Mouse (Mus musculus) CH12.LX (cell line): ENCODE results near the gene Cask. TPM values are rescaled to one million over a fixed set of nuclear protein-coding genes. Genes with fewer than 3 reads are reported as not detected.

Experiments
- DNase-seq: peaks from one replicate; pipeline ENCODE4 v3.0.0-alpha.2; 2013; ENCODE audit errors: extremely low read depth
- H3K27ac ChIP-seq: 2 replicates; pipeline ENCODE4 v1.5.1; 2012; ENCODE audit warnings: low read depth, mild to moderate bottlenecking, control low read depth, moderate library complexity; ENCODE audit not compliant: insufficient read depth
- H3K27me3 ChIP-seq: replicated peaks from 2 replicates; pipeline ENCODE3; 2012; ENCODE audit warnings: inconsistent platforms
- H3K36me3 ChIP-seq, 2 experiments: replicated peaks in 1 of 2; 2 replicates each; pipeline versions ENCODE3 to v1.6.1; 2012; ENCODE audit warnings: inconsistent platforms in 1 of 2, low read length in 1 of 2, mild to moderate bottlenecking in 1 of 2, mixed read lengths in 1 of 2, moderate library complexity in 1 of 2; ENCODE audit not compliant: control insufficient read depth in 1 of 2, insufficient read depth in 1 of 2
- H3K4me1 ChIP-seq, 2 experiments: 2 replicates each; pipeline ENCODE4 v1.6.1; 2012; ENCODE audit warnings: inconsistent platforms in 1 of 2, moderate library complexity in 1 of 2; ENCODE audit not compliant: insufficient read depth in 2 of 2, control insufficient read depth in 1 of 2
- H3K4me2 ChIP-seq: 2 replicates; pipeline ENCODE4 v1.6.1; 2012; ENCODE audit warnings: low read depth, mild to moderate bottlenecking, control low read depth; ENCODE audit not compliant: poor library complexity, insufficient read depth, severe bottlenecking
- H3K4me3 ChIP-seq, 3 experiments: fragments of 150-350 bp in 1 of 3; sonication (generic) in 1 of 3; replicated peaks in 1 of 3; 2 replicates each; pipeline versions ENCODE3 to v1.5.1; 2011 to 2012; ENCODE audit warnings: low read depth in 2 of 3, low read length in 2 of 3, mild to moderate bottlenecking in 2 of 3, moderate library complexity in 2 of 3, control low read depth in 1 of 3, improper control_type of control experiment in 1 of 3, inconsistent platforms in 1 of 3, mixed read lengths in 1 of 3; ENCODE audit not compliant: poor library complexity in 1 of 3
- H3K79me2 ChIP-seq: replicated peaks from 2 replicates; pipeline ENCODE4 v1.6.1; 2012; ENCODE audit warnings: mild to moderate bottlenecking, moderate library complexity; ENCODE audit not compliant: control insufficient read depth, poor library complexity, insufficient read depth, severe bottlenecking; ENCODE audit errors: extremely low read depth
- H3K9ac ChIP-seq: 2 replicates; pipeline ENCODE4 v1.6.1; 2012; ENCODE audit warnings: low read depth, mild to moderate bottlenecking, control low read depth, moderate library complexity; ENCODE audit not compliant: insufficient read depth
- H3K9me3 ChIP-seq: replicated peaks from 2 replicates; pipeline ENCODE3; 2012; ENCODE audit warnings: low read length, inconsistent platforms, mixed read lengths
- BHLHE40 ChIP-seq: IDR thresholded peaks from 2 replicates; pipeline ENCODE4 v1.6.1; 2011; ENCODE audit warnings: mild to moderate bottlenecking, low read depth, low read length, improper control_type of control experiment
- CHD2 ChIP-seq: IDR thresholded peaks from 2 replicates; pipeline ENCODE4 v1.6.1; 2011; ENCODE audit warnings: low read length, improper control_type of control experiment
- CTCF ChIP-seq, 2 experiments: IDR thresholded peaks in 1 of 2; conservative IDR thresholded peaks in 1 of 2; 2 replicates each; pipeline ENCODE4 v1.5.1; 2011 to 2012; ENCODE audit warnings: low read depth in 2 of 2, low read length in 2 of 2, improper control_type of control experiment in 1 of 2, inconsistent platforms in 1 of 2, mild to moderate bottlenecking in 1 of 2, moderate library complexity in 1 of 2
- ELF1 ChIP-seq: IDR thresholded peaks from 2 replicates; pipeline ENCODE4 v1.6.1; 2014; ENCODE audit warnings: low read depth, mild to moderate bottlenecking, inconsistent platforms, low read length, improper control_type of control experiment
- EP300 ChIP-seq: IDR thresholded peaks from 2 replicates; pipeline ENCODE4 v1.6.1; 2011; ENCODE audit warnings: low read length, improper control_type of control experiment
- IRF4 ChIP-seq: IDR thresholded peaks from 2 replicates; pipeline ENCODE4 v1.6.1; 2014; ENCODE audit warnings: low read depth, mild to moderate bottlenecking, inconsistent platforms, low read length, improper control_type of control experiment
- MAFK ChIP-seq: IDR thresholded peaks from 2 replicates; pipeline ENCODE4 v1.6.1; 2011; ENCODE audit warnings: low read length, improper control_type of control experiment; ENCODE audit not compliant: insufficient replicate concordance
- MAX ChIP-seq: IDR thresholded peaks from 2 replicates; pipeline ENCODE4 v1.6.1; 2011; ENCODE audit warnings: low read length, improper control_type of control experiment
- MAZ ChIP-seq: IDR thresholded peaks from 2 replicates; pipeline ENCODE4 v1.6.1; 2012; ENCODE audit warnings: low read depth, mild to moderate bottlenecking, inconsistent platforms, low read length, improper control_type of control experiment, moderate library complexity
- MXI1 ChIP-seq: IDR thresholded peaks from 2 replicates; pipeline ENCODE4 v1.6.1; 2011; ENCODE audit warnings: mild to moderate bottlenecking, low read depth, low read length, improper control_type of control experiment
- NELFE ChIP-seq: IDR thresholded peaks from 2 replicates; pipeline ENCODE4 v1.6.1; 2011; ENCODE audit warnings: low read depth, low read length, improper control_type of control experiment
- NRF1 ChIP-seq: IDR thresholded peaks from 2 replicates; pipeline ENCODE4 v1.6.1; 2014; ENCODE audit warnings: low read depth, mild to moderate bottlenecking, inconsistent platforms, low read length, improper control_type of control experiment, moderate library complexity
- PAX5 ChIP-seq: IDR thresholded peaks from 2 replicates; pipeline ENCODE4 v1.6.1; 2012; ENCODE audit warnings: low read length, inconsistent platforms, mixed read lengths
- POLR2A ChIP-seq: IDR thresholded peaks from 2 replicates; pipeline ENCODE4 v1.6.1; 2011; ENCODE audit warnings: low read depth, mild to moderate bottlenecking, improper control_type of control experiment, low read length
- RAD21 ChIP-seq: IDR thresholded peaks from 2 replicates; pipeline ENCODE4 v1.6.1; 2011; ENCODE audit warnings: low read depth, mild to moderate bottlenecking, low read length, improper control_type of control experiment, moderate library complexity
- RCOR1 ChIP-seq: conservative IDR thresholded peaks from 2 replicates; pipeline ENCODE4 v1.6.1; 2012; ENCODE audit warnings: low read depth, mild to moderate bottlenecking, inconsistent platforms, low read length, improper control_type of control experiment
- SMC3 ChIP-seq: IDR thresholded peaks from 2 replicates; pipeline ENCODE4 v1.6.1; 2011; ENCODE audit warnings: low read depth, low read length, improper control_type of control experiment
- TBP ChIP-seq: conservative IDR thresholded peaks from 2 replicates; pipeline ENCODE4 v1.6.1; 2011; ENCODE audit warnings: low read depth, low read length, improper control_type of control experiment
- USF1 ChIP-seq: IDR thresholded peaks from 2 replicates; pipeline ENCODE4 v1.6.1; 2014; ENCODE audit warnings: low read depth, mild to moderate bottlenecking, inconsistent platforms, low read length, improper control_type of control experiment
- USF2 ChIP-seq: conservative IDR thresholded peaks from 2 replicates; pipeline ENCODE4 v1.6.1; 2011; ENCODE audit warnings: low read depth, low read length, improper control_type of control experiment
- ZC3H11A ChIP-seq: IDR thresholded peaks from 2 replicates; pipeline ENCODE4 v1.6.1; 2012; ENCODE audit warnings: low read depth, mild to moderate bottlenecking, inconsistent platforms, low read length, improper control_type of control experiment
- ZKSCAN1 ChIP-seq: IDR thresholded peaks from 2 replicates; pipeline ENCODE4 v1.6.1; 2012; ENCODE audit warnings: low read depth, inconsistent platforms, low read length, improper control_type of control experiment, borderline replicate concordance
- ZMIZ1 ChIP-seq: IDR thresholded peaks from 2 replicates; pipeline ENCODE4 v1.6.1; 2012; ENCODE audit warnings: low read depth, mild to moderate bottlenecking, inconsistent platforms, low read length, improper control_type of control experiment
- ZNF384 ChIP-seq: IDR thresholded peaks from 2 replicates; pipeline ENCODE4 v1.6.1; 2012; ENCODE audit warnings: low read depth, low read length, improper control_type of control experiment, inconsistent platforms
- dilution Hi-C: fragments of 300-500 bp; cut with MboI; formaldehyde crosslinking; loops from 2 replicates; pipeline ENCODE4 v1.14.3; 2020; ENCODE audit warnings: low sequenced_read_pairs; ENCODE audit not compliant: extremely low pct_unique_long_range_greater_than_20kb, extremely low pct_ligation_motif_present
- in situ Hi-C: fragments of 300-500 bp; cut with MboI; formaldehyde crosslinking; loops from 3 replicates; pipeline ENCODE4 v1.14.3; 2019; ENCODE audit warnings: low sequenced_read_pairs, low pct_ligation_motif_present, low pct_unique_long_range_greater_than_20kb, mixed read lengths
- polyA plus RNA-seq: library from polyadenylated mRNA; unstranded; fragments of >175 nt; gene quantifications from 2 replicates; pipeline ENCODE4 v1.2.1, GENCODE M21; 2012; ENCODE audit warnings: low read depth; ENCODE audit not compliant: insufficient read length
- total RNA-seq, 2 experiments: library from RNA; depleted of rRNA; stranded (reverse); fragments of 300-350 nt in 1 of 2; fragments of >200 nt in 1 of 2; gene quantifications; 2 replicates each; pipeline ENCODE4 v1.2.3; 2012 to 2014

The Cask gene
- total and polyA plus RNA-seq, 3 experiments, result 0.40 to 5.0 (median 0.49) TPM

DNA sequence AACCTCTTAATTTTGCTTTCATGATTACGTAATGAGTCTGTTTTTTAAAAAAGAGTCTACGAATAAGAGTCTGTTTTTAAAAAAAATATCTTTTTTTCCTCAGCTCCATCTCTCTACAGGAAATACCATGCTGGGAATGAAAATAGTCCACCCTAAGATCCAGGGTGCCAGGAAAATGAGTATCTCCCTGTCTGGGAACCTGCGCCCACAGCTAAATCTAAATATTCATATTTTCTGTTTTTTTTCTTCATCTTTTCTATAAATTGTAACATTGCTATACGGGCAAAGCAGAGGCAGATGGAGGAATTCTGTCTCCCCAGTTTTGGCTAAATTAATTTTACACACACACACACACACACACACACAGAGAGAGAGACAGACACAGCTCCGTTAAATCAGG is 337.3 kb downstream of the Cask start:
- peaks cover 3 to 41% of the 10 kb centered on the region in 2 experiments; a peak in 2 of 4 replicates for H3K4me1 ChIP-seq
- in situ Hi-C loops, result loop anchor here (5.0 kb wide), 1 partner anchor 47 kb away; the partner anchor contains the start of gene Nyx

DNA sequence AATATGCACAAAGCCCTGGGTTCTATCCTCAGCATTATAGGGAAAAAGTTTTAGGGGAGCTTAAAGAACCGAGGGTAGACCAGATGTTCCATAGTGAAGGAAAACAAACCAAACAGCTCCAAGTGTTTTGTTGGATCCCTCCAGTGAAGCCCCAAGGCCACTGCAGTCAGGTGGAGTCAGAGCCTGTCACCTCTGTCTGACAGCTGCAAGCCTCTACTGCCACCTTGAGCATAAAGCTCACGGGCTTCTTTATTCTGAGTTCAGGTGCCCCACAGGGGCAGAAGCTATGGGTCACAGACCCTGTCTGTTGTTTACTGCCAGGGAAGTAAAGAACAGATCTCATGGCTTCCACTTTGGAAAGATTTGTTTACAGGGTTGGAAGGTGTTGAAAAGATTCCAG is 338.0 kb downstream of the Cask start:
- in situ Hi-C loops, result loop anchor here (5.0 kb wide), 1 partner anchor 46 kb away; the partner anchor contains the start of gene Nyx
- no peaks in the 10 kb centered on the region for H3K9me3 ChIP-seq
- H3K4me3 ChIP-seq, result no peak overlapping the region
- peak; percentile 31 for DNase-seq
- H3K79me2 ChIP-seq, result no peaks in the 10 kb centered on the region
- H3K4me1 ChIP-seq, result peaks cover 3 to 35% of the 10 kb centered on the region in 2 experiments; a peak in 2 of 4 replicates
- H3K4me2 ChIP-seq, result no peak overlapping the region
- TF ChIP-seq RAD21, result peak; percentile 74
- no peak for TF ChIP-seq NRF1
- no peak for TF ChIP-seq MAX
- TF ChIP-seq MAFK, result no peak
- TF ChIP-seq NELFE, result no peak
- no peak for TF ChIP-seq BHLHE40
- TF ChIP-seq EP300, result no peak
- TF ChIP-seq TBP, result no peak
- TF ChIP-seq RCOR1, result no peak
- TF ChIP-seq MAZ, result no peak
- TF ChIP-seq PAX5, result no peak
- no peak for TF ChIP-seq ZC3H11A
- no peak for TF ChIP-seq USF2
- no peak for TF ChIP-seq ZNF384
- TF ChIP-seq ZMIZ1, result no peak
- no peak for TF ChIP-seq MXI1
- TF ChIP-seq POLR2A, result no peak
- TF ChIP-seq USF1, result no peak
- no peak for TF ChIP-seq CHD2
- peak in 1 of 2 experiments; percentile 66; a peak in 2 of 4 replicates for TF ChIP-seq CTCF (conservative IDR thresholded peaks at IDR 0.05 in 1 of 2, IDR thresholded peaks at IDR 0.05 in 1 of 2; ENCODE audit: low read depth in 2 of 2, low read length in 2 of 2)
- TF ChIP-seq SMC3, result peak; percentile 70
- dilution Hi-C loops, result no loop called here
- H3K9ac ChIP-seq, result no peak overlapping the region
- no peaks in the 10 kb centered on the region for H3K36me3 ChIP-seq
- no peaks in the 10 kb centered on the region for H3K27me3 ChIP-seq
- no peak overlapping the region for H3K27ac ChIP-seq

More for the DNA sequence above, 337.3 kb downstream of the Cask start:
- Histone ChIP-seq H3K4me2 (no peak overlapping the region), H3K9me3 (no peaks in the 10 kb centered on the region), H3K27ac (no peak overlapping the region), H3K79me2 (no peaks in the 10 kb centered on the region), H3K9ac (no peak overlapping the region), H3K36me3 (no peaks in the 10 kb centered on the region)
- no peak for DNase-seq
- TF ChIP-seq IRF4 (no peak), ZKSCAN1 (no peak), USF2 (no peak), ELF1 (no peak), PAX5 (no peak), CHD2 (no peak)
- TF ChIP-seq, all 38 proteins: peak for 0
- Histone ChIP-seq H3K27me3 (no peaks in the 10 kb centered on the region), H3K4me3 (no peak overlapping the region)
- dilution Hi-C loops, result no loop called here
